Mouse (Mus musculus) limb, embryonic 10.5 days (tissue): Measurements from ENCODE around the gene Lrba. TPM values are rescaled to one million over a fixed set of nuclear protein-coding genes. Genes with fewer than 3 reads are reported as not detected.

Experiments used
- DNase-seq: peaks from one replicate; pipeline ENCODE4 v3.0.0-alpha.2; 2017; ENCODE audit warnings: low spot score
- H3K27ac ChIP-seq: fragments of 300-500 bp; sonication (generic); 2 replicates; pipeline ENCODE4 v1.5.1; 2016; ENCODE audit warnings: mild to moderate bottlenecking
- H3K27me3 ChIP-seq: fragments of 300-500 bp; sonication (generic); 2 replicates; pipeline ENCODE4 v1.6.1; 2016; ENCODE audit warnings: low read depth, mild to moderate bottlenecking; ENCODE audit not compliant: poor library complexity, severe bottlenecking
- H3K36me3 ChIP-seq: fragments of 300-500 bp; sonication (generic); 2 replicates; pipeline ENCODE4 v1.6.1; 2016; ENCODE audit warnings: mild to moderate bottlenecking, moderate library complexity
- H3K4me1 ChIP-seq: fragments of 300-500 bp; sonication (generic); 2 replicates; pipeline ENCODE4 v1.6.1; 2016
- H3K4me3 ChIP-seq: fragments of 300-500 bp; sonication (generic); 2 replicates; pipeline ENCODE4 v1.5.1; 2016; ENCODE audit warnings: mild to moderate bottlenecking, moderate library complexity
- H3K9me3 ChIP-seq: fragments of 300-500 bp; sonication (generic); replicated peaks from 2 replicates; pipeline ENCODE4 v1.6.1; 2016; ENCODE audit warnings: mild to moderate bottlenecking
- WGBS: fragments of 180-500 bp; shearing (Covaris S2); methylation state at CpG from one replicate; pipeline ENCODE4 v1.1.7; 2016; 5-methylcytosine and 5-hydroxymethylcytosine counted together
- polyA plus RNA-seq: library from polyadenylated mRNA; unstranded; fragments of >200 nt; fragmentation: Nextera tagmentation; extraction: Ambion mirVana; gene quantifications from 2 replicates; pipeline ENCODE4 v1.2.1, GENCODE M21; 2016

Gene Lrba
- polyA plus RNA-seq, 1 experiment from 2014 or later = 6.0 TPM

DNA sequence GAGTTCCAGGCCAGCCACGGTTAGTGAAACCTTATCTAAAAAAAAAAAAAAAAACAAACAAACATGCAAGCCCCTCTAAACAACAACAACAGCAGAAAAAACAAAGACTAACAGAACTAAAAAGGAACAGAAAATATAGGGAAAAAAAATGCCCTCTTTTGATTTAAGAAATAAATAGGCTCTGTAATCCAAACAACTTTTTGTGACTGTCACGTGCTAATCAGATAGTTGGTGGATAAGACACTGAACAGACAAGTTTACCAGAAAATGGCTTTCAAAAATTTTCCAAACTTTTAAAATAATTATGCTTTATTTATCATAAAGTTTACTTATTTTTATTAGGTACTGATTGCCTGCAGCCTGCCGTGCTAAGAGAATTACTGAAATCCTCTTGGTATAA, 13.5 kb upstream of the Lrba start:
- Histone ChIP-seq H3K4me3 (no peak overlapping the region), H3K4me1 (no peaks in the 10 kb centered on the region), H3K27me3 (no peaks in the 10 kb centered on the region), H3K27ac (no peak overlapping the region), H3K9me3 (no peaks in the 10 kb centered on the region), H3K36me3 (no peaks in the 10 kb centered on the region)
- WGBS = 88% methylated on average over 3 of the region's 3 CpGs
- DNase-seq = no peak

DNA sequence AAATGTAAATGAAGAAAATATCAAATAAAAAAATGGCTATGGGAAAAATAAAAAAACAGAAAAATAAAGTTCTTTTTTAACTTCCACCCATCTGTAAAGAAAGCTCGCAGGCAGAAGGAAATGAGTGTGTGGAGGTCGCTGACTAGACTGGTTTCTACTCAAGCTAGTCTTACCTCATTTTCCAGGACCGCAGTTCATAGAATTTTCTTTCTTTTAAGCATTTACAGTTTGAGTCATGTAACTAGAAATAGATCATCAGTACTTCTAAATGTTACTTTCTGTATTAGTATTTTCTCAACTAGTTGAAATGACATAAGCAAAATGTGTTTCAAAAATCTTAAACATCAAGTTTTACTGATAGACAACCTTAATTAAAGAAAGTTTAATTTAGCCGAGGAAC, 10.2 kb upstream of the Lrba start:
- WGBS = 89% methylated on average over 4 of the region's 4 CpGs
- Histone ChIP-seq H3K4me1 (no peaks in the 10 kb centered on the region), H3K9me3 (no peaks in the 10 kb centered on the region)

DNA sequence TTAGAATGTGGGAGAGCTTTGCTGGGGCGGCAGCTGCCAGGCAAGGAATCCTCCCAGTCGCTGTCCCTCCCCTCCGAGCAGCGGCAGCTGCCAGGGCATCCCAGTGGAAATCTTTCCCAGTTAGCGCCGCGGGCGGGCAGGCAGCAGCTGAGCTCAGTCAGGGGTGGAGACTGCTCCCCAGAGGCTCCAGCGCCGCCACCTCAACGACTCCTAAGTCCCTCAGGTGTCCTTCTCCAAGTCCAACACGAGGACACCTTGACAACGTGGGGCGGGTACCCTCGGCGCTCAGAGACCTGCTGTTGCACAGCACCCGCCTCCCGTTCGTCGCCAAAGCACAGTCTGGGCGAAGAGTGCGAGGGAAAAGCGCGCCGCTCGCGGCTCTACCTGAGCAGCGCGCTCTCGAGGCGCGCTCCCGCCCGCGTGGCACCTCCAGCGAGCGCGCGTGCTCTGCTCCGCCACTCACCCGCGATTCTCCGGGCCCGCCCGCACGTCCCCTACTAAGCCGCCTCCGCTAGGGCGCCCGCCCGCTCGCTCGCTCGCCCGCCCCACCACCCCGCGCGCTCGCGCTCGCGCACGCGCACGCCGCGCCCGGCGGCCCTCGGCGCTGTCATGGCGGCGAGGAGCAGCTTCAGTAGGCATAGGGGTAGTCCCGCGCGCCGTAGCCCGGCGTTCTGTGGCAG, 706 bp upstream of the Lrba start:
- Histone ChIP-seq H3K36me3 (no peaks in the 10 kb centered on the region), H3K9me3 (no peaks in the 10 kb centered on the region), H3K27me3 (peaks cover 26% of the 10 kb centered on the region), H3K4me1 (peaks cover 15% of the 10 kb centered on the region), H3K27ac (peak overlapping the region; percentile 93), H3K4me3 (peak overlapping the region; percentile 94)
- DNase-seq = peak; percentile 88
- under 1% methylated on average over 74 of the region's 79 CpGs for WGBS

More for the DNA sequence above, 10.2 kb upstream of the Lrba start:
- H3K4me3 ChIP-seq = no peak overlapping the region
- no peaks in the 10 kb centered on the region for H3K27me3 ChIP-seq
- no peaks in the 10 kb centered on the region for H3K36me3 ChIP-seq
- H3K27ac ChIP-seq = no peak overlapping the region
- DNase-seq = no peak

DNA sequence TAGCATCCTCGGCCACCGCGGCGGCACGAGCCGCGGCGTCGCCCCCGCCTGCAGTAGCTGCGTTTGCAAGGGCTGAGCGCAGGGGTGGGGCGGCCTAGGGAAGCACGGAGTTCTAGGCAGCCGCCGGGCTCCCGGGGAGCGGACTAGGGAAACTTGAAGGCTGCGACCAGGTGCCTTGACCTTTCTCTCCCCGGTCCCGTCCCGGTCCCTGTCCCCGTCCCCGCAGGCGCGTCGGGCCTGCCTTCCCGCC, 241 bp upstream of the Lrba start:
- H3K4me3 ChIP-seq = peak overlapping the region; percentile 94
- peaks cover 26% of the 10 kb centered on the region for H3K27me3 ChIP-seq
- H3K4me1 ChIP-seq = peaks cover 15% of the 10 kb centered on the region
- WGBS = under 1% methylated on average over 25 of the region's 28 CpGs
- no peak for DNase-seq
- H3K36me3 ChIP-seq = peaks cover 4% of the 10 kb centered on the region
- no peaks in the 10 kb centered on the region for H3K9me3 ChIP-seq
- H3K27ac ChIP-seq = peak overlapping the region; percentile 93

DNA sequence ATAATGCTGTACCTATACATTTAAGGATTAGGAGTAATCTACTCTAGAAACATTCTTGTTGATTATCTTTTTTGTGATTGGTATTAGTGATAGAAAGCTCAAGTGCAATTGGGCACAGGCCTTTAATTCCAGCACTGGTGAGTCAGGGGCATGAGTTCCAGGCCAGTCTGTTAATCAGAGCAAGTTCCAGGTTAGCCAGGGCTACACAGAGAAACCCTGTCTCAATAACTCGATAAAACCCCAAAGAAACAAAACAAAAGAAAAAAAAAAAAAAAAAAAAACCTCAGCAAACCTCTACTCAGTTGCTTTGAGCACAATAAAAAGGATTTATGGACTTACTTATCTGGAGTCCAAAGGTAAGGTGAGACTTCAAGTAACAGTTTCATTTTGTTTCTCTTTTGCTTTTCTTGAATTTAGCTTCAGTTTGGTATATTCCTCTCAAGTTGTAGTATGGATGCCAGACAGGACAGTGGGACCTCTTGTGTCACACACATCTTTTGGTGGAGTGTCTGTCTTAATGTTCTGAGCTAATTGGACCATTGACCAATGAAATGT, 7.1 kb downstream of the Lrba start:
- WGBS = 74% methylated on average over 1 of the region's 1 CpGs
- DNase-seq = no peak
- Histone ChIP-seq H3K27me3 (no peaks in the 10 kb centered on the region), H3K36me3 (peaks cover 4% of the 10 kb centered on the region), H3K4me1 (no peaks in the 10 kb centered on the region), H3K4me3 (no peak overlapping the region), H3K9me3 (no peaks in the 10 kb centered on the region), H3K27ac (no peak overlapping the region)

DNA sequence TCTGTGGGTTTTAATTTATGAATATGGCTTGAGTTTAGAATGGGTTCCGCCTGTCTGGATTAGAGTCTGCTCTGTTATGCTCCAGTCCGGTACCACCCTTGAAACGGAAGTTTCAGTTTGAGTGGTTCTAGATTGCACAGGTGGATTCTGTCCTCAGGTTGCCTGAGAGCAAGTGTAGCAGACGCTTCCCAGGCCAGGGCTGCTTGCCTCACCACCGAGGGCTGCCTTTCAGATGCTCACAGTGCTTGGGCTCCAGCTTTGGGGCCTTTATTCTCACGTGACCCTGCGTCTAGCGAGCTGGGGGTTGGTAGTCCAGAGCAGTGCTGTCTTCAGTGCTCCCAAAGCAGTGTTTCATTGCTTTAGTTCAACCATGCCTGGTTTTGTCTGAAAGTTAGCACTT, 22.7 kb downstream of the Lrba start:
- Histone ChIP-seq H3K9me3 (no peaks in the 10 kb centered on the region), H3K27me3 (no peaks in the 10 kb centered on the region), H3K27ac (no peak overlapping the region), H3K4me1 (0 out of 2 replicates have a peak, but pooled peaks cover 2% of the 10 kb centered on the region), H3K4me3 (no peak overlapping the region), H3K36me3 (no peaks in the 10 kb centered on the region)
- no peak for DNase-seq
- 78% methylated on average over 8 of the region's 8 CpGs for WGBS

DNA sequence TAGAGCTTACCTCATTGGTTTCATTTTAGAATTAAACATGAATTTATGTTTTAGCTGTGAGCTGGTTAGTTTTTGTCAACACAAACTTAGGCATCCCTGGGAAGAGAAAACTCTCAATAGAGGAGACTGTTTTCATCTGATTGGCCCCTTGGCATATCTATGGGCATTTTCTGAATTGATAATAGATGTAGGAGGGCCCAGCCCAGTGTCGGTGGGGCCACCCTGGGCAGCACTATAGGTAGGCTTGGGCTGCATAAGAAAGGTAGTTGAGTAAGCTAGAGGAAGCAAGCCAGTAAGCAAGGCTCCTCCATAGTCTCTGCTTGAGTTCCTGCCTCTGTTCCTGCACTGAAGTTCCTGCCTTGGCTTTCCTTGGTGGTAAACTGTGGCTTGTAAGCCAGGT, 26.7 kb downstream of the Lrba start:
- WGBS = 100% methylated on average over 1 of the region's 1 CpGs
- H3K9me3 ChIP-seq = no peaks in the 10 kb centered on the region

DNA sequence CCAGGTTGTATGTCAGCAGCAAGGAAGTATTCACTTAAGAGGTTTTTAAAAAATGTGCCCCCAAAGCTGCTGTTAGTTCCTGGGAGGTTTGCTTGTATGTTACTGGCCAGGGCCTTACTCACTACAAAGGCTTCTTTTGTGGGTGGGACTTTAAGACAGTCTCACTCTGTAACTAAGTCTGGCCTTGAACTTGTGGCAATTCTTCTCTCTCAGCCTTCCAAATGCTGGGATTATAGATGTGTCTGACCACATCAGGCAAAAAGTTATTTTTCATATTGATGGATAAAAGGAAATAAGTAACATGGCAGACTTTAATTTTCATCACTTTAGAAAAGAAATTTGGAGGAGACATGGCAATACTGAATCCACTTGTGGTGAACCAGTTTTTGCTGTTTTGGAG, 28.1 kb downstream of the Lrba start:
- H3K4me1 ChIP-seq = no peaks in the 10 kb centered on the region
- no peak overlapping the region for H3K4me3 ChIP-seq
- no peaks in the 10 kb centered on the region for H3K27me3 ChIP-seq
- H3K9me3 ChIP-seq = no peaks in the 10 kb centered on the region
- H3K36me3 ChIP-seq = no peaks in the 10 kb centered on the region
- H3K27ac ChIP-seq = no peak overlapping the region
- DNase-seq = no peak

More for the DNA sequence above, 26.7 kb downstream of the Lrba start:
- Histone ChIP-seq H3K4me1 (0 out of 2 replicates have a peak, but pooled peaks cover 2% of the 10 kb centered on the region), H3K27ac (no peak overlapping the region), H3K4me3 (no peak overlapping the region), H3K27me3 (no peaks in the 10 kb centered on the region), H3K36me3 (no peaks in the 10 kb centered on the region)
- DNase-seq = no peak

DNA sequence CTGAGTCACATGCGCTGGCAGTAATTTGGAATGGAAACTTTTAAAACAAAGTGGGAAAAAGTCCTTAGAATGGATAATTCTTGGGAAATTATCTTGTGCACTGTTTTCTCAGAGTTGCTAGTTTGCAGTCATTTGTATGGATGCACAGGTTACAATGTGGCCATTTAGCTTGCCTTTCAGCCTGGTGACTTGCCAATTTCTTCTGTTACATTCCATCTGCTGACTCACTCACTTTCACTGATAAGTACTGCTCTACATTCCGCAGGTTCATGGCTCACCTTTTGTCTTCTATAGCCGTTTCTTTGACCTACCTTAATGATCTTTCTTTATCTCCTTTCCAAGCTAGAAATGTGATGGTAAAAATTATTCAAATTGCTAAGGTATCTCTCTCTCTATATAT, 28.6 kb downstream of the Lrba start:
- no peaks in the 10 kb centered on the region for H3K4me1 ChIP-seq
- no peak overlapping the region for H3K27ac ChIP-seq
- 83% methylated on average over 3 of the region's 3 CpGs for WGBS
- H3K9me3 ChIP-seq = no peaks in the 10 kb centered on the region
- H3K4me3 ChIP-seq = no peak overlapping the region
- no peak for DNase-seq
- no peaks in the 10 kb centered on the region for H3K27me3 ChIP-seq
- H3K36me3 ChIP-seq = no peaks in the 10 kb centered on the region

DNA sequence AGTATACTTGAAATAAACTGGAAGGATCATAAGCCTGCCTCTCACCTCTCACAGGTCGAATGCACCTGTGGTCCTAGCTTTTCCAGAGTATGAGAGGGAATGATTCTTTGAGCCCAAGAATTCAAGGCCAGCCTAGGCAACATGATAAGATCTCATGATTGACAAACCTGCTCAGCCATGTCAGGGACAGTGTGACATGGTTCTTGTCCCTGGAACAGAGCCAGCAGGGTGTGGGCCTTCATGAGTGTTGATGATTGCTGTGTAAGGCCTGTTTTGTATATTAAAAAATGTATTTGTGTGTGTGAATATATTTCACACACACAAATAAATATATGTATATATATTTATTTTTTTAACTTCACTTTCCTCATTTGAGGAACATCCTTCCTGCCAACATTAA, 29.3 kb downstream of the Lrba start:
- Histone ChIP-seq H3K4me3 (no peak overlapping the region), H3K27me3 (no peaks in the 10 kb centered on the region), H3K9me3 (no peaks in the 10 kb centered on the region), H3K36me3 (no peaks in the 10 kb centered on the region), H3K27ac (no peak overlapping the region), H3K4me1 (no peaks in the 10 kb centered on the region)
- WGBS = 83% methylated on average over 1 of the region's 1 CpGs
- no peak for DNase-seq

DNA sequence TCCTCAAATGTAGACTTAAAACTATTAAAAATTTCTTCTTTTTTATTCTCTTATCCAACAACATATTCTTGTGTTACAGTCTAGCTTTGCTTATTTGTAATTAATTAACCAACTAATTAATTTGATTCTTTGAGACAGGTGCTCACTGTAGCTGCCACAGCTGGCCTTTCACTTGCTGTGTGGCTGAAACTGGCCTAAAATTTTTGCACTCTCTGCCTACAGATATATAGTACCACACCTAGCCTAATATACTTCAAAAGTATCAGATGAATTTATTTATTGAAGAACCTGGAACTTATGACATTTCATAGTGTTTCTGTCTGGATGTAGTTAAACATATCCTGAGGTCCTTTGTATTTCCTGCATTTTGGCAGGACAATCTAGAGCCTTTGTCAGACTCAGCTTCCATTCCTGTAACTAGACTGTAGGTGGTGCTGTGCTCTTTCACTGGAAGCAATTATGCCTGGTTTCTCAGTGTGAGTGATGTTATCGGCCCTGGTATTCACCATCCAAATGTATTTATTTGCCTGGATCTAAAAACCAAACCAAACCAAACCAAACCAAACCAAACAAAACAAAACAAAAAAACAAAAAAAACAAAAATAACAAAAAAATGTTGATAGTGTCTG, 43.7 kb downstream of the Lrba start:
- 15% methylated on average over 1 of the region's 1 CpGs for WGBS
- Histone ChIP-seq H3K9me3 (no peaks in the 10 kb centered on the region), H3K4me1 (no peaks in the 10 kb centered on the region), H3K36me3 (no peaks in the 10 kb centered on the region), H3K27me3 (no peaks in the 10 kb centered on the region), H3K27ac (no peak overlapping the region), H3K4me3 (no peak overlapping the region)
- DNase-seq = no peak

DNA sequence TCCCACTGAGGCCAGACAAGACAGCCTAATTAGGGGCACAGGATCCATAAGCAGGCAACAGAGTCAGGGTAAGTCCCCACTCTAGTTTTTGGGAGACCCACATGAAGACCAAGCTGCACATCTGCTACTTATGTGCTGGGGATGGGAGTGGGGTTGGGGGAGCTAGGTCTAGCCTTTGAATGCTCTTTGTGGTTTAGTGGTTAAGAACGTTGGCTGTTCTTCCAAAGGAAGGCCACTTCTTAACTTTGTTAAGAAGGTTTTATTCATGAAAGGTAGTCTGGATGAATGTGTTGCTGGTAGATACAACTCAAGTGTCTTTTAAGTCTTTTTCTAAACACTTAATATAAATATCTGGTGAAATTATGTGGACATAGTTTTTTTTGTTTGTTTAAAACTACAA, 51.2 kb downstream of the Lrba start:
- 0 out of 2 replicates have a peak, but pooled peaks cover 3% of the 10 kb centered on the region for H3K4me1 ChIP-seq
- H3K27me3 ChIP-seq = no peaks in the 10 kb centered on the region
- no peak for DNase-seq
- H3K4me3 ChIP-seq = no peak overlapping the region
- H3K9me3 ChIP-seq = no peaks in the 10 kb centered on the region
- H3K36me3 ChIP-seq = no peaks in the 10 kb centered on the region
- H3K27ac ChIP-seq = no peak overlapping the region
- WGBS = 78% methylated on average over 1 of the region's 1 CpGs

DNA sequence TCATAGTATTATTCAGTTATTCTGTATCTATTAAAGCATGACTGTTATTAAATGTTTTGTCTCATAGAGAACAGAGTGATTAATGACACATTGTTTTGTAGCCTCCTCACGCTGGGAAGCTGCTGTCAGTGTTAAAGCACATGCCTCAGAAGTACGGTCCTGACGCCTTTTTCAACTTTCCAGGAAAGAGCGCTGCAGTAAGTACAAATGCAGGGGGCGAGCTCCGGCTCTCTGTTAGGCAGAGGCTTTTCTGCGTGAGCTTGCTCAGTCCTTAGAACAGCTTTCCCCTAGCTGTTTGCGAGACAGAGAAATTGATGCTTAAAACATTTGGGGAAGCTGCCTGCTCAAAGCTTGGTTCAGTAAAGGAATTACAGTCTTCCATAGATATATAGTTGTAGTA, 66.8 kb downstream of the Lrba start:
- H3K36me3 ChIP-seq = no peaks in the 10 kb centered on the region
- 68% methylated on average over 8 of the region's 8 CpGs for WGBS
- no peaks in the 10 kb centered on the region for H3K27me3 ChIP-seq
- no peak overlapping the region for H3K27ac ChIP-seq
- H3K4me3 ChIP-seq = no peak overlapping the region
- no peak for DNase-seq
- no peaks in the 10 kb centered on the region for H3K4me1 ChIP-seq
- H3K9me3 ChIP-seq = no peaks in the 10 kb centered on the region

DNA sequence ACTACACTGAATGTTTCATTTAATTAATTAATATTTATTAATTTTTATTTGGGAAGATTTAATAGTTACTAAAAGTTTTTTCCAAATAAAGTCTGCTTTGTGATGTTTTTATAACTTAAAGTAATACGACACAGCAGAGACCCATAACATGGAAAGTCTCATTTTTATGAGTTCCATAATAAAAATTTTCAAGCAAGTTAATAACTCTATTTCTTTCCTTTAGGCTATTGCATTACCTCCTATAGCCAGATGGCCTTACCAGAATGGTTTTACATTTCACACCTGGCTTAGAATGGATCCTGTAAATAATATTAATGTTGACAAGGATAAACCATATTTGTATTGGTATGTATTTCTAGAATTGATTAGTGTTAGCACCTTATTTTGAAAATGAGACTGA, 70.4 kb downstream of the Lrba start:
- H3K36me3 ChIP-seq = no peaks in the 10 kb centered on the region
- no peaks in the 10 kb centered on the region for H3K9me3 ChIP-seq
- WGBS = 91% methylated on average over 1 of the region's 1 CpGs
- no peak overlapping the region for H3K4me3 ChIP-seq
- no peak overlapping the region for H3K27ac ChIP-seq
- H3K4me1 ChIP-seq = no peaks in the 10 kb centered on the region
- H3K27me3 ChIP-seq = no peaks in the 10 kb centered on the region
- no peak for DNase-seq
